Mouse (Mus musculus): Measurements from ENCODE around the gene Asb7.

DNA sequence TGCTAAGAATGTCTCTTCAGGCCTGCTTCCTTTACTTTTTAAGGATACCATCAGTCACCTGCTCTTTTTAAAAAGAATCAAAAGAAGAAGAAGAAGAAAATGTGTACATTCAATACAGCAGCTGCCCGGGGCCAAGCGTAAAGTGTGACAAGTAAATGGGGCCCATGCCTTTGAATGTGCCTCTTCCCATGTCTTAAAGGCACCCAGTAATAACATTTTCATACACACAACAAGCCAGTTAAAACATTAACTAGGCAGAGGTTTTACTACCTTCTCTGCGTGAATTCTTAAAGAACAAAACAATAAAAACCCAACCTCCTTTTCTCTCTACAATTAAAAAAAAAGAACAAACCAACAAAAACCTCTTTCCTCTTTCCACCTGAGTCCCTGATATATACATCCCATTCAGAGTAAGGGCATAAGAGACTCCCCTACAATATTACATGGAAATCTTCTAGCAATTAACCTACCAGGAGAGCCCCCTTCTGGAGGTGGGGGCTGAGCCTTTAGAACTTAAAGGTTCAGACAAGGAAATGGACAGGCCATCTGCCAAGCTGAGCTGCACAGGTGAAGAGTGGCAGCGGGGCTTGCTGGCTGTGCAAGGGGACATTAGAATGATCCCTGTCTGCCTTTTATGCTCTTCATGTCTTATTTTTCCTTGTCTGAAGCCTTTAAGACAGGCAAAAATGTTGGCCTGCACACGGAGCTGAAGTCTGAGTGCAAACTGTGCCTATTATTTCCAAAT, 7.1 kb downstream of the Asb7 start:
- no peak for TF ChIP-seq POLR2A (IDR thresholded peaks at IDR 0.05; ENCODE audit: extremely low read depth, insufficient read depth, low read length)
- TF ChIP-seq CTCF (IDR thresholded peaks at IDR 0.05; ENCODE audit: extremely low read depth, insufficient read depth, low read length) = no peak

All from cortical plate, adult 2 months (tissue).